Mouse (Mus musculus) layer of hippocampus, adult 11-12 months (tissue): ENCODE data around the gene Fsd1l.

Experiments
- DNase-seq: peaks from one replicate; pipeline ENCODE4 v3.0.0; 2022; ENCODE audit warnings: low spot score

The Fsd1l gene

DNA sequence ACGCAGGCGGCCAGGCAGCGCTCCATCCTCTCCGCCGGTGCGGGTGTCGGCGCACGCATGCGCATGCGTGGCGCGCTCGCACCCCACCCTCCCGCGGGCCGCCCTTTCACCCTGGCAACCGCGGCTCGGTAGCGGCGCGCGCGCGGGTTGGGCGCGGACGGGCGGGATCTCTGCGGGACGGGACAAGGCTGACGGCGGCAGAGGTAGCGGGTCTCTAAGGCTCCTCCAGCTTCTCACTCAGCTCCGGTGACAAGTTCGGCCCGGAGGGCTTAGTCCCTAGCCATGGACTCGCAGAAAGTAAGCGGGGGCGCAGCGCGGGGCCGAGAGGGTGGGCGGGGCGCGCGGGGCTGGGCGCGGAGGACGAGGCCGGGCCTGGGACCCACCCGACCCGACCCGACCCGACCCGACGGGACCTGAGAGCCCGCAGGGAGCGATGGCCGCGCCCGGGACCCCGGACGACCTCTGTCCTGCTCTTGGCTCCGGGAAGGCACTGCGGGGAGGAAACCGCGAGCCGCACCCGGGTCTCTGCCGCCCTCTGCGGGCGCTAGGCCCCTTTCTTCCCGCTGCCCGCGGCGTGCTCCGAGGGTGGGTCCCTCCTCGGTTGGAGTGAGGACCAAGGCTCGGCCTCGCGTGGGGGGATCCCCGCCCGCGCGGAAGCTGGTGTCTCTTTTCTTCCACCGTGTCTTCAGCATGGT lies at the start of gene Fsd1l:
Fsd1l (plus strand) TSS at position 156 of the 695 bp plus-strand sequence.
- DNase-seq: peak; percentile 76

DNA sequence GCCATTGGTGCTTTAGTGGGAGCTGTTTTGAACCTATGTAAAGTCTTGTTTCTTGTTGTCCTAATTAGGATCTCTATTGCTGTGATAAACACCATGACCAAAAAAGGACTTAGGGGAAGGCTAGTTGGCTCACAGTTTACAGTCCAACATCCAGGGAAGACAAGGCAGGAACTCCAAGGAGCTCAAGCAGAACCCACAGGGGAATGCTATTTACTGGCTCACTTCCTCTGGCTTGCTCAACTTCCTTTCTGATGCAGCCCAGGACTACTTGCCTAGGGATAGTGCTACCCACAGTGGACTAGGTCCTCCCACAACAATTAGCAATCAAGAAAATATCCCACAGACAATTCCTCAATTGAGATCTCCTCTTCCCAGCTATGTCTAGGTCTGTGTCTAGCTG lies 43.6 kb upstream of the Fsd1l start:
- DNase-seq: no peak

GRCm38 (mm10) chr4:53588936-53589335 lies 42.3 kb upstream of the Fsd1l start:
- no peak for DNase-seq

- no peak for DNase-seq
These were observed 41.8 kb upstream of the Fsd1l start for GRCm38 (mm10) chr4:53589466-53589865.

DNA sequence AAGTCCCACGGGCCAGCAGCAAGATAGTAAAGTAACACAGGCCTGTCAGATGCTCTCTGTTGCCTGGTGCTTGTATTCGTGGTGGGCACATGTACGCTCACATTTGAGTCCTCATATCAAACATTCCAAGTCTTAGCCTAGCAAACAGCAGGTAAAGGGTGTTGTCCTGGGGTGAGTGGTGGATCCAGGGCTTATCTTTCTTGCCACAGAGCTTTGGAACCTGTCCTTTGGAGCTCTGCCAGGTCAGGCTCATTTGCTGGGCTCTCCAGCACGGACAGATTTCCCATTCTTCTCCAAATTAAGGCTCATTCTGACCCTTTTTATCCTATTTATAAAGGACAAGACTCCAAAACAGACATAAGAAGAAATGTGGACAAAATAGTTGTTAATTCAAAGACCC lies 41.1 kb upstream of the Fsd1l start:
- no peak for DNase-seq

DNA sequence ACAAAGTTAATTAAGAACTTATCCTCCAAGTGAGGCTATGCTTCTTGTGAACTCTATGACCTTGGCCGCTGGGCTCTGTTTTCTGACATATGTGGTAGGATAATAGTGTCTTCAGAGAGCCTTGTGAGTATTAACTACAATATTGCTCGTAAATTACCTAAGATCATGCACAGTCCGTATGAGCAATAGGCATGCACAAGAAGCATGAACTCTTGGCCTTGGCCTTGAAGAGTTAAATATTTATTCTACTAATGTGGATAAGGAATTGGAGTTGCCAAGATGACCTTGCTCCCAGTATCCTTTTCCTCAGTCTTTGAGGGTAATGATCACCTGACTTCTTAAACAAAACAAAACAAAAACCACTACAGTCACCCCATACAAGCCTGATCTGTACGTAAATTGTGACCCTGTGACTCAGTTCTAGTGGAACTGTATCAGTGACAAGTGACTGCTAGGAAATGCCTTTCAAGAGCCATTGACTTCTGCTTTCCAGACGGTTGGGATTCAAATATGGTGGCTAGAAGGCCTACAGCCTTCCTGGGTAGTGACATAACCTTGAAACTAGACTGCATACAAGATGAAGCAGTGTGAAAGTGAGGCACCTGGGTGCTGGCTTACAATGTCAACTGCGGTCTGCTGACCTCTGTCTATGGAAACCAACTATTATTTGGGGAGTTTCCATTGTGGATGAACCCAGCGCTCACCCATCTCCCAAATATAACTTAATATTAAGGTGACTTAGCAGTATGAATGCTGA lies 40.4 kb upstream of the Fsd1l start:
- no peak for DNase-seq

GRCm38 (mm10) chr4:53591536-53591935 lies 39.7 kb upstream of the Fsd1l start:
- no peak for DNase-seq

DNA sequence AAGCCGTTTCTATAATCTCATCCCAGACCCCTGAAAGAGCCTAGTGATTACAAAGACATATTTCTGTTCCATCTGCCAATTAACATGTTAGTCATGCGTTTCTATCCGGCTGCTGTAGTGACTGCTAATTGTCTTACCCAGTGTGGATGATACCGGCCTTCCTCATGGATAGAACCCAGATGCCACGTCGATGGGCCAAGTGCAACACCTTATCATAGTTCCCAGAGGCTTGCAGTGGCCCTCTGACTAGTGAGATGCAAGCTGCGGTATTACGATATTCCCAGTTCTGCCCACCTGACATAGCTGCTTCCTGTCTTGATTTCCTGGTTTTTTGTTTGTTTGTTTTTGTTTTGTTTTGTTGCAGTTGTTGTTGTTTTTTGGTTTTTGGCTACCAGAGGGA lies 39.3 kb upstream of the Fsd1l start:
- no peak for DNase-seq

DNA sequence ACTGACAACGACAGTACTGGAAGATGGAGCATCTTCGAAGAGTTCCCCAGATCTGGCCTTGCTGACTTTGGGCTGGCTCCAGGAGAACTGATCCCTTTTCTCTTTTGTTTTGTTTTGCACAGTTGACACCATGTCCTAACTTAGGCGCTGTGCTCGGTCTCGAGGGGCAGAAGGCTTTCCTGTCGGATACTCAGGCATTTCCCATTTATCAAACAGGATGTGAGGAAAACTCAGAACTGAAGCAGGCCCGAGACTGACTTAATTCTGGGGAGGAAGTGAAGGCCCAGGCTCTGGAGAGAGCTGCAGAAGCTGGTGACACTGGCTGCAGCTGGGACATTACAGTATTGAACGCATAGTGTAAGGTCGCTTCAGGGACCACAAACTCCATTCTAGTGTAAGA lies 38.9 kb upstream of the Fsd1l start:
- DNase-seq: no peak

DNA sequence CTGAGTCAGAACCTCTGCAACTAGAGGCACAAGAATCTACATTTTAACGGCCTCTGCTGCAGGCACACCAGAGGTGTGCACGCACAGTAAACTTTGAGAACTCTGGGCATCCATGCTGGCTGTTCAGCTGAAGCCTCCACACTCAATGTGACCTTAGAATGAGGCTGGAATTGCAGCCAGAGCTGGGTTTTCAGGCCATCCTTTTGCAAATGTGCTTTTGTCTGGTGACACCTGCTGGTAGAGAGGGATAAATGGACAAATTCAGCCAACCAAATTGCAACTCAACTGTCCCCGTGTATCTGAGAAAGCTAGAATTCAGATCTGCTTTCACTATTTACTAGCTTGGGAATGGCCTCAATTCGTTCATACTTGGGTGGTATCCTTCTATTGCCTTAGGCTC lies 37.1 kb upstream of the Fsd1l start:
- DNase-seq: peak; percentile 68

GRCm38 (mm10) chr4:53595246-53596062 lies 35.8 kb upstream of the Fsd1l start:
- DNase-seq: no peak

DNA sequence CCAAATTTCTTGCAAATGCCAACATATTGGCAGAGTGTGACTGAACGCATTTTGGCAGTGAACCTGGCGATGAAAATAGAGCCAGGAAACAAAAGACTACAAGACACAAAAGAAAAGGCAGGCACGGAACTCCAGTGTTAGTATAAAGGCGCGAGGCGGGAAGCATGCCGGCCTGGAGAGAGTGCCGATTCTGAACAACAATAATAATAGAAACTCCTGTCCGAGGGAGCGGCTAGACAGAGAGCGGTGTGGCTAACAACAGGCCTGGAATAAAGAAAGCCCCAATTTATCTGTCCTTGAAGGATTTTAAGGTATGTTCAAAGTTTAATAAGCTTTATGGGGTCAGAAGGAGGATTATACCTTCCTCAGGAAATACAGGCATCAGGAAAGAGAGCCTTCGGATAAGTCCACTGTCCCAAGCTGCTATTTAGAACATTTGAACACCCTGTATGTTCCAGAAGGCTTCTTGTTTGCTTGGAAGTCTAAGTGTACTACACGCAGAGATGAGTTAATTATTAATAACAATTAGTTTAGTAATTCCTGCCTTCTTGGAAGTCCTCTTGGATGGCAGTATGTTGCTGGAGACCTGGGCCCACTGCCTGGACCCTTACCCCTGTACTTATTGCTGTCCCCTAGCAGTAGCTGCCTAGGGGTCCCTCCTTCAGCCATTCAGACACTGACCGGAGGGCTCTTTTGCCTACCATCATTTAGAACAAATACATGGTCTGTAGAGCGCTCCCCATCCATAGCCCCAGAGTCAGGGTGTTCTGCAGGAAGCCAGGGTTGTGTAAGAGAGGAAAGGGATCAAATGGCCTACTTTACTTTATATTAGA lies 35.0 kb upstream of the Fsd1l start:
- no peak for DNase-seq

GRCm38 (mm10) chr4:53600462-53600861 lies 30.8 kb upstream of the Fsd1l start:
- no peak for DNase-seq

GRCm38 (mm10) chr4:53614576-53615225 lies 16.6 kb upstream of the Fsd1l start:
- DNase-seq: no peak

GRCm38 (mm10) chr4:53617968-53618367 lies 13.3 kb upstream of the Fsd1l start:
- no peak for DNase-seq

GRCm38 (mm10) chr4:53620104-53620503 lies 11.2 kb upstream of the Fsd1l start:
- no peak for DNase-seq

GRCm38 (mm10) chr4:53621084-53621483 lies 10.2 kb upstream of the Fsd1l start:
- DNase-seq: no peak

GRCm38 (mm10) chr4:53621490-53621889 lies 9.8 kb upstream of the Fsd1l start:
- no peak for DNase-seq

DNA sequence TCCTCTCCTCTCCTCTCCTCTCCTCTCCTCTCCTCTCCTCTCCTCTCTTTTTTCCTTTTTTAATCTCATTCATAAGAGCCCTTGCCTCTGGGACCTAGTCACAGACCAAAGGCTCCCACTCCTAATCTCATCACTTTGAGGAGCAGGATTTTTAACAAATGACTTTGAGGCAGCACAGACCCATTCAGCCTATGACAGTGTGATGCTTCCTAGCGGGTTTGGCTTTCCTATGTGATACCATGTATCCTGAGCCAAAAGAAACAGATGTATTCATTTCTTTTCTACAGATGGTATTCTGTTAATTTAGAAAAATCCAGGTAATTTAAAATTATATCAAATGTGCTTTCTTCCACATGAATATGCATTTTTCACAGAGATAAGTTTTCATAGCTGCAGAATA lies 7.6 kb upstream of the Fsd1l start:
- no peak for DNase-seq

DNA sequence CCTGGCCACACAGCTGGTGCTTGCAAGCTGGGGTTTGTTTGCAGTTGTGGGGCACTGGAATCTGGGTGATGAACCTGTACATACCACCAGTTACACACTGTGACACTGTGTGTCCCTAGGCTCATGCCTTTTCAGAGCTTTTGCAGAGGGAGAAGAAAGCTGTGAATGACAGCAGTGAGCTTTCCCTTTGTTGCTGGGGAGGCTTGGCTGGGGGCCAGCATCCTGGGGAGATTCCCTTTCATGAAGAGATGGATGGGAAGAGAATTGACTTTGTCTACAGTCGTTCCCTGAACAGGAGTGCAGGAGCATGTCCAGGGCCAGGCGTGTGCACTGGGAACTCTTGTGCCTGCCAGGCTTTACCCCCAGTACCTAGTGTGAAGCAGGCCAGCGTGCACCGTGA lies 6.5 kb upstream of the Fsd1l start:
- peak; percentile 48 for DNase-seq

DNA sequence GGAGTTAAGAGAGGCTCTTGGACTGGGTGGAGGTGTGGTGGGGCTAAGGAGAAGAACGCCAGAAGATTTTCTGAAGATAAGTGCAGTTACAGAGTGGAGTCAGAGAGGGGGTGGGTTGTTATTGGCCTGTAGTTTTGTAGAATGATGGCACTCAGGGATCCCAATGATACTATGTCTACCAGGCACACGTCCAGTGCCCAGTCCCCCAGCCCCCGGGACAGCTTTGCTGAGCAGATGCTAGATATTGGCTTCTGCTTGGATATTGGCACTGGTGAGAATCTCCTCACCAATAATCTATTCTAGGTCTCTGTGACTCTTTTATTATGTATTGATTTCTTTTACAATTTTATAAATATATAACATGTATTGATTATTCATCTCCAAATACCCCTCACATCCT lies 6.0 kb upstream of the Fsd1l start:
- DNase-seq: peak; percentile 35
